Mouse (Mus musculus): ENCODE results near the gene Sox5. TPM values are rescaled to one million over a fixed set of nuclear protein-coding genes. Genes with fewer than 3 reads are reported as not detected.

The Sox5 gene
- polyA plus RNA-seq, 1 experiment from 2014 or later, result 23.4 TPM

- no peak for DNase-seq (ENCODE audit: low spot score)
- H3K9ac ChIP-seq (replicated peaks; ENCODE audit: low read length), result no peak overlapping the region
- no peak for ATAC-seq (replicated peaks; ENCODE audit: insufficient number of reproducible peaks, low FRiP score, low TSS enrichment, low read depth)
- no peaks in the 10 kb centered on the region for H3K36me3 ChIP-seq (replicated peaks; ENCODE audit: control insufficient read depth, insufficient read depth, low read depth, low read length)
- 91% methylated on average over 7 of the region's 7 CpGs for WGBS
- no peak overlapping the region for H3K4me3 ChIP-seq (ENCODE audit: low read depth, low read length)
- no peaks in the 10 kb centered on the region for H3K4me1 ChIP-seq (ENCODE audit: control insufficient read depth, insufficient read depth, low read length)
- H3K4me2 ChIP-seq (ENCODE audit: low read depth, low read length), result no peak overlapping the region
- no peaks in the 10 kb centered on the region for H3K9me3 ChIP-seq (replicated peaks; ENCODE audit: control insufficient read depth, low read length)
- H3K27ac ChIP-seq (replicated peaks; ENCODE audit: low read depth, low read length), result no peak overlapping the region
- H3K27me3 ChIP-seq (ENCODE audit: control insufficient read depth, insufficient read depth, low read length), result no peaks in the 10 kb centered on the region
These were observed 741.4 kb downstream of the Sox5 start for GRCm38 (mm10) chr6:144040349-144040748.

DNA sequence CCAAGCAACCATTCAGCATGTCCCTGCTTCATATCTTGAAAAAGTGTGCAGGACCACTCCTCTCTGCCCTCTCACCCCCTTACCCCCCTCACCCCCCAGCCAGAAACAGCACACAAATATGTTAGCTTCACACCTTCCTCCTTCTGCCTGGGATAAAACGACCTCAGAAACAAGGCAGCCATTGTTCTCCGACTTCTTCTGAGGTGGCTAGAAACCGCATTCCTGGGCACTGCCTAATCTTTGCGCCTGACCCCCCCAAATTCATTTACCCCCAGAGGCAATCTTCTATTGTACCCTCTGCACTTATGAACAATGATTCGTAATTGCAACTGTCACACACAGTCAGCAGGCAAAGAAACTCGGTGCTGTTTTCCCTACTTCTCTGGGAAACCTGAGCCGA lies 742.6 kb downstream of the Sox5 start:
- DNase-seq (ENCODE audit: low spot score), result peak; percentile 72
- H3K36me3 ChIP-seq (replicated peaks; ENCODE audit: control insufficient read depth, insufficient read depth, low read depth, low read length), result no peaks in the 10 kb centered on the region
- no peak for ATAC-seq (replicated peaks; ENCODE audit: insufficient number of reproducible peaks, low FRiP score, low TSS enrichment, low read depth)
- 6% methylated on average over 7 of the region's 7 CpGs for WGBS
- H3K9ac ChIP-seq (replicated peaks; ENCODE audit: low read length), result no peak overlapping the region
- H3K9me3 ChIP-seq (replicated peaks; ENCODE audit: control insufficient read depth, low read length), result no peaks in the 10 kb centered on the region
- H3K27ac ChIP-seq (replicated peaks; ENCODE audit: low read depth, low read length), result peak overlapping the region; percentile 49; the same call in 1 of the 2 replicates
- H3K4me3 ChIP-seq (ENCODE audit: low read depth, low read length), result no peak overlapping the region
- H3K4me1 ChIP-seq (ENCODE audit: control insufficient read depth, insufficient read depth, low read length), result no peaks in the 10 kb centered on the region
- H3K27me3 ChIP-seq (ENCODE audit: control insufficient read depth, insufficient read depth, low read length), result no peaks in the 10 kb centered on the region
- peak overlapping the region; percentile 19 for H3K4me2 ChIP-seq (ENCODE audit: low read depth, low read length)

DNA sequence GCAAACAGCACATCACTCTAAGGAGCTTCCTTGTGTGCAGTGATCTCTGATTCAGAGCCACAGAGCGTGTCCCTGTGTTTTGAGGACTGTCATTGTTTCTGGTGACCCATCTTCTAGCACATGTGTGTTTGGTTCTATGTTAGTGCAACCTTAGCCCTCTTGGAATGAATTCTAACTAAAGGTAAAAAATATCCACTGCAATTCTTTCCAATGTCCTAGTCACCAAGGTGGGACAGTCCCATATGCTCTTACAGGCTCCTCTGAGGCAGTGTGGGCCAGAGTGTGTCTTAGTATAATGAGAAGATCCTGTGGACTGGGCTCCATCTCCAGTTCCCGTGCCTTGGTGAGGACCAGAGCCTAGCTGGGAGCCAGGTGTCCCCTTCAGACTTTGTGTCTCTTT lies 748.6 kb downstream of the Sox5 start:
- Histone ChIP-seq H3K4me1 (ENCODE audit: control insufficient read depth, insufficient read depth, low read length) (no peaks in the 10 kb centered on the region), H3K36me3 (replicated peaks; ENCODE audit: control insufficient read depth, insufficient read depth, low read depth, low read length) (no peaks in the 10 kb centered on the region), H3K27me3 (ENCODE audit: control insufficient read depth, insufficient read depth, low read length) (no peaks in the 10 kb centered on the region), H3K27ac (replicated peaks; ENCODE audit: low read depth, low read length) (no peak overlapping the region), H3K4me2 (ENCODE audit: low read depth, low read length) (no peak overlapping the region), H3K9me3 (replicated peaks; ENCODE audit: control insufficient read depth, low read length) (no peaks in the 10 kb centered on the region), H3K9ac (replicated peaks; ENCODE audit: low read length) (no peak overlapping the region), H3K4me3 (ENCODE audit: low read depth, low read length) (no peak overlapping the region)
- ATAC-seq (replicated peaks; ENCODE audit: insufficient number of reproducible peaks, low FRiP score, low TSS enrichment, low read depth), result no peak
- 85% methylated on average over 2 of the region's 2 CpGs for WGBS
- no peak for DNase-seq (ENCODE audit: low spot score)

DNA sequence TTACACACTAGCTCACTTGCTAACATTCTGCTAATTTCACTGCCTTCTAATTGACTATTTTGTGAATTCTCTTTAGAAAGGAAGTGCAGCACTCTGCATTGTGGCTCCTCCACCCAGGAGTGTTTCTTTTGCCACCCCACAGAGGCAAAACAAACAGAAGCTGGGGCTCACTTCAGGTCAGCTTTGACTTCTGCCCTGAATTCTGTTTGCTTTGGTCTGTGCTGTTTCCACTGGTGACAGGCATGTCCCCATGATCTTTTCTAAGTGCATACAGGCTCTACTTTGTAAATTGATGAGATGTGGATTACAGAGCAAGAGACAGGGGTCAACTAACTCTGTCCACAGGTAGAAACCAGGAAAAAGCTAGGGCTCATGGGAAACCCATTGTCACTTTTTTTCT lies 764.8 kb downstream of the Sox5 start:
- Histone ChIP-seq H3K9ac (replicated peaks; ENCODE audit: low read length) (no peak overlapping the region), H3K4me1 (ENCODE audit: control insufficient read depth, insufficient read depth, low read length) (no peaks in the 10 kb centered on the region), H3K36me3 (replicated peaks; ENCODE audit: control insufficient read depth, insufficient read depth, low read depth, low read length) (no peaks in the 10 kb centered on the region), H3K4me3 (ENCODE audit: low read depth, low read length) (no peak overlapping the region), H3K4me2 (ENCODE audit: low read depth, low read length) (no peak overlapping the region), H3K27ac (replicated peaks; ENCODE audit: low read depth, low read length) (no peak overlapping the region), H3K27me3 (ENCODE audit: control insufficient read depth, insufficient read depth, low read length) (no peaks in the 10 kb centered on the region), H3K9me3 (replicated peaks; ENCODE audit: control insufficient read depth, low read length) (no peaks in the 10 kb centered on the region)
- ATAC-seq (replicated peaks; ENCODE audit: insufficient number of reproducible peaks, low FRiP score, low TSS enrichment, low read depth), result no peak
- no peak for DNase-seq (ENCODE audit: low spot score)

GRCm38 (mm10) chr6:144011880-144012524 lies 769.8 kb downstream of the Sox5 start:
- WGBS, result 89% methylated on average over 14 of the region's 14 CpGs
- Histone ChIP-seq H3K9ac (replicated peaks; ENCODE audit: low read length) (no peak overlapping the region), H3K27ac (replicated peaks; ENCODE audit: low read depth, low read length) (no peak overlapping the region), H3K36me3 (replicated peaks; ENCODE audit: control insufficient read depth, insufficient read depth, low read depth, low read length) (no peaks in the 10 kb centered on the region), H3K4me3 (ENCODE audit: low read depth, low read length) (no peak overlapping the region), H3K4me2 (ENCODE audit: low read depth, low read length) (no peak overlapping the region), H3K27me3 (ENCODE audit: control insufficient read depth, insufficient read depth, low read length) (no peaks in the 10 kb centered on the region), H3K9me3 (replicated peaks; ENCODE audit: control insufficient read depth, low read length) (no peaks in the 10 kb centered on the region), H3K4me1 (ENCODE audit: control insufficient read depth, insufficient read depth, low read length) (no peaks in the 10 kb centered on the region)
- DNase-seq (ENCODE audit: low spot score) (no peak), ATAC-seq (replicated peaks; ENCODE audit: insufficient number of reproducible peaks, low FRiP score, low TSS enrichment, low read depth) (no peak)

DNA sequence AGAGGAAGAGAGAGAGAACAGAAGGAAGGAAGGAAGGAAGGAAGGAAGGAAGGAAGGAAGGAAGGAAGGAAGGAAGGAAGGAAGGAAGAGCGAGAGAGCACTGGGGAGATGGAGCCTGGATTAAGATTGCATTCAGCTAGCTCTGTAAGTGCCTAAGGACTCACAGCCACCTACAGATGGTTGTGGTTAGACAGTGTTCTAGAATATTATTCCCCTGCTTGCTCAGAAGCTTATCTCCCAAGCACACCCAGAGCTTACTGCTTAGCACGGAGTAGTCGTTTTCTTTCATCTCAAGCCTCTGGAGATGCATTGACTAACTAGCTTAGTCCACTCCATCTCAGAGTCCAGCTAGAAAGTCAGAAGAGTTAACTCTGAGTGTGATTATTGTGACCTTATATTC lies 770.8 kb downstream of the Sox5 start:
- WGBS, result 68% methylated on average over 3 of the region's 3 CpGs
- no peak for ATAC-seq (replicated peaks; ENCODE audit: insufficient number of reproducible peaks, low FRiP score, low TSS enrichment, low read depth)

DNA sequence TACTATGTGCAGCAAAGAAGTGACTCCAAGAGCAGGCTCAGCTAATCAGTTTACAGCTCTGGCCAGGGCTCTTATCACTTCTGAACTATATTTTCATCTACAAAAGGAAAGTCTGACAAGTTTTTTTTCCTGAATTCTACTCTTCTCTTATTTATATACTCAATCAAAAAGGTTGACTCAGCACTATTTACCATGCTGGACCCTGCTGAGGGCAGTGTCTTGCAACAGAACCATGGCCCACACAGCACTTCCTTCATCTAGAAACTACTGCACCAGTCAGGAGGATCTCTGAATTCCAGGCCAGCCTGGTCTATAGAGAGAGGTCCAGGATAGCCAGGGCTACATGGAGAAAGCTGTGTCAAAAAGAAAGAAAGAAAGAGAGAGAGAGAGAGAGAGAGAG lies 771.5 kb downstream of the Sox5 start:
- H3K36me3 ChIP-seq (replicated peaks; ENCODE audit: control insufficient read depth, insufficient read depth, low read depth, low read length), result no peaks in the 10 kb centered on the region
- ATAC-seq (replicated peaks; ENCODE audit: insufficient number of reproducible peaks, low FRiP score, low TSS enrichment, low read depth), result no peak

More for the DNA sequence above, 770.8 kb downstream of the Sox5 start:
- no peaks in the 10 kb centered on the region for H3K4me1 ChIP-seq (ENCODE audit: control insufficient read depth, insufficient read depth, low read length)
- no peak overlapping the region for H3K27ac ChIP-seq (replicated peaks; ENCODE audit: low read depth, low read length)
- no peaks in the 10 kb centered on the region for H3K9me3 ChIP-seq (replicated peaks; ENCODE audit: control insufficient read depth, low read length)
- no peaks in the 10 kb centered on the region for H3K27me3 ChIP-seq (ENCODE audit: control insufficient read depth, insufficient read depth, low read length)
- H3K4me3 ChIP-seq (ENCODE audit: low read depth, low read length), result no peak overlapping the region
- H3K9ac ChIP-seq (replicated peaks; ENCODE audit: low read length), result no peak overlapping the region
- DNase-seq (ENCODE audit: low spot score), result no peak
- no peaks in the 10 kb centered on the region for H3K36me3 ChIP-seq (replicated peaks; ENCODE audit: control insufficient read depth, insufficient read depth, low read depth, low read length)
- H3K4me2 ChIP-seq (ENCODE audit: low read depth, low read length), result no peak overlapping the region

GRCm38 (mm10) chr6:144005132-144005531 lies 776.6 kb downstream of the Sox5 start:
- H3K4me2 ChIP-seq (ENCODE audit: low read depth, low read length), result no peak overlapping the region
- H3K9me3 ChIP-seq (replicated peaks; ENCODE audit: control insufficient read depth, low read length), result no peaks in the 10 kb centered on the region
- WGBS, result 90% methylated on average over 6 of the region's 6 CpGs
- no peak overlapping the region for H3K27ac ChIP-seq (replicated peaks; ENCODE audit: low read depth, low read length)
- no peak for DNase-seq (ENCODE audit: low spot score)
- H3K4me1 ChIP-seq (ENCODE audit: control insufficient read depth, insufficient read depth, low read length), result no peaks in the 10 kb centered on the region
- no peak overlapping the region for H3K9ac ChIP-seq (replicated peaks; ENCODE audit: low read length)
- ATAC-seq (replicated peaks; ENCODE audit: insufficient number of reproducible peaks, low FRiP score, low TSS enrichment, low read depth), result no peak
- no peaks in the 10 kb centered on the region for H3K27me3 ChIP-seq (ENCODE audit: control insufficient read depth, insufficient read depth, low read length)
- no peaks in the 10 kb centered on the region for H3K36me3 ChIP-seq (replicated peaks; ENCODE audit: control insufficient read depth, insufficient read depth, low read depth, low read length)
- H3K4me3 ChIP-seq (ENCODE audit: low read depth, low read length), result no peak overlapping the region

More for the DNA sequence above, 771.5 kb downstream of the Sox5 start:
- H3K4me3 ChIP-seq (ENCODE audit: low read depth, low read length), result no peak overlapping the region
- H3K9me3 ChIP-seq (replicated peaks; ENCODE audit: control insufficient read depth, low read length), result no peaks in the 10 kb centered on the region
- no peak overlapping the region for H3K4me2 ChIP-seq (ENCODE audit: low read depth, low read length)
- no peak for DNase-seq (ENCODE audit: low spot score)
- no peaks in the 10 kb centered on the region for H3K27me3 ChIP-seq (ENCODE audit: control insufficient read depth, insufficient read depth, low read length)
- H3K4me1 ChIP-seq (ENCODE audit: control insufficient read depth, insufficient read depth, low read length), result no peaks in the 10 kb centered on the region
- H3K9ac ChIP-seq (replicated peaks; ENCODE audit: low read length), result no peak overlapping the region
- no peak overlapping the region for H3K27ac ChIP-seq (replicated peaks; ENCODE audit: low read depth, low read length)
